Mouse (Mus musculus): ENCODE data around the gene Cstf1. TPM values are rescaled to one million over a fixed set of nuclear protein-coding genes. Genes with fewer than 3 reads are reported as not detected.

Gene Cstf1
- polyA plus RNA-seq, 1 experiment = 15.8 TPM

DNA sequence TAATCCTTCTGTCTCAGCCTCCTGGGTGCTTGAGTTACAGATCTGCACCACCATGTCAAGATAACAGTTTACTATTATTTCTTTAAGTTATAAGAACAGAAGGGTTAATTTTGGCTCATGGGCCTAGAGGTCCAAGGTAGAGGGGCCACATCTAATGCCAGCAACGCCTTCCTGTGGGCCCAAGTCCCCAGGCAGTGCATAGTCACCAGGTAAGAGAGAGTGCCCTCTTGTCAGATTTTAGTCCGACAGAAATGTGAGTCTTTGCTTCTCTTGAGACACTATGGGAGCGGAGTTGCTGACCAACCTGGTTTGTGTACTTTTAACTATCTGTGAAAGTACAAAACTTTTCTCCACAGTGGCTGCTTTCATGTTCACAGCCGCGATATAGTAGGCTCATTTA is 25.8 kb upstream of the Cstf1 start:
- Histone ChIP-seq H3K4me1 (ENCODE audit: control insufficient read depth, insufficient read depth, low read length) (peaks cover 2% of the 10 kb centered on the region), H3K4me3 (replicated peaks; ENCODE audit: control insufficient read depth, low read depth, low read length) (no peak overlapping the region), H3K27ac (ENCODE audit: control insufficient read depth, insufficient read depth, low read depth, low read length, poor library complexity) (no peak overlapping the region)
- no peak for TF ChIP-seq POLR2A (IDR thresholded peaks at IDR 0.05; ENCODE audit: borderline replicate concordance, control insufficient read depth, low read depth, low read length)
- TF ChIP-seq CTCF (IDR thresholded peaks at IDR 0.05; ENCODE audit: control insufficient read depth, insufficient read depth, low read length) = no peak
- WGBS = 28% methylated on average over 5 of the region's 5 CpGs

DNA sequence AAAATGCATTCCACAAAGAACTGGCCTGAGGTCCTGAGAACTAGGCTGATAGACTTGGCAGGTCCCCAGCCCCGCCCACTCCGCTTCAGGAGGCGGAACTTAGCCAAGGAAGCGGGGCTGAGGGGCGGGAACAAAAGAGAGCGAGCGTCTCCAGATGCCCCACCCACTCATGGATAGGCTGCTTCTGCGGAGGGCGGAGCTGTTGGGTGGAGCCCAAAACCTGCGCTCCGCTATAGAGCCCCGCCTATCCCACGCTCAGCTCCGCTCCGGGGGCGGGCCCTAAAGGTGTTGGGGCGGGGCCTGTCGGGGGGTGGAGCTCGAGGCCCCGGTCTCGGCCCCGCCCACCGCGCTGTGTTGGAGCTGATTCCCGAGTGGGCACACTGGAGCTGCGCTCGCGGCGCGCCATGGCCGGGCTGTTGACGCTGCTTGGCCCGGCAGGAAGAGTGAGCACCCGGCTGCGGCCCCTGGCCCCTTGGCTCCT is 25.2 kb upstream of the Cstf1 start, which contains the start of gene Fam210b:
TSS of gene Fam210b (plus strand) at position 308 of the 481 bp plus-strand sequence.
- peak within 1 kb of the TSS; percentile 83 for H3K4me3 ChIP-seq (replicated peaks; ENCODE audit: control insufficient read depth, low read depth, low read length)
- H3K4me1 ChIP-seq (ENCODE audit: control insufficient read depth, insufficient read depth, low read length) = peaks cover 3% of the 10 kb centered on the region
- WGBS = 2% methylated on average over 35 of the region's 35 CpGs
- H3K27ac ChIP-seq (ENCODE audit: control insufficient read depth, insufficient read depth, low read depth, low read length, poor library complexity) = peak within 1 kb of the TSS; percentile 87
- no peak for TF ChIP-seq CTCF (IDR thresholded peaks at IDR 0.05; ENCODE audit: control insufficient read depth, insufficient read depth, low read length)
- TF ChIP-seq POLR2A (IDR thresholded peaks at IDR 0.05; ENCODE audit: borderline replicate concordance, control insufficient read depth, low read depth, low read length) = peak; percentile 87

DNA sequence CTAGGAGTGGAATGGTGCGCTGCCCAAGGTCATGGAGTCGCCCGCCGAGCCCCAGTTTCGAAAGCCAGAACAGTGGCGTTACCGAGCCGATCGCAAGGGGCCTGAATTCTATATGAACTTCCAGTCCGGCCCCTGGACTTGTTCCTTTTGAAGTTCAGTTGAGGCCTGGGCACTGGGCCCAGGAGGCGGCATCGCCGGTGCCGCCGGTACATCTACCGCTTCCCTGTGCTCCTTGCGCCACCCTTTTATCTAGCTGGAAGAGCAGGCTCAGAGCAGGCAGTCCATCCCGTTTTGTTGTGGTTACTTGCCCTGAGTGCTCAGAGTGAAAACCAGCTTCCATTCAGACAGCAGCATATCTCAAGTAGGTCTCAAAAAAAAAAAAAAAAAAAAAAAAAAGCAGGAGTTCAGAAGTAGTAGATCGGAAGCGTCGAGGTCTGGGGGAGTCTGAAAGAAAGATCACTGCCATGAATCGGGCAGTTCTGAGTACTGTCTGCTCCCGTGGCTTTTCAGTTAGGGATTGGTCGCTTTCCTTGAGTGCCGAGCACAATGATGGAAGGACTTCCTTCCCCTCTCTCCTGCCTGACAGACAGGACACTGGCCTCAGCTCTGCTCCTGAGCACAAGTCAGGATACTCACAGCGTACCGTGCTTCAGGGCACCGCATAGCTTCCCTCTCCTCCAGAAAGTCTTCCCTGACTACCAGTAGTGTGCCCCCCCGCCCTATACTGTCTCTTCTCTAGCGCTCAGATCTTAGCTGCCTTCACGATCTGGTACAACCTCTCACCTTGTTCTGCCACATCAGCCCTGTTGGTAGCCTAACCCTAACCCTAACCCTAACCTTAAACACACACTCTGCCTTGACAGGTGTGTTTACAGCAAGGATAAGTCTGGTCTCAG is 24.2 kb upstream of the Cstf1 start:
- 15% methylated on average over 31 of the region's 31 CpGs for whole genome bisulfite sequencing

DNA sequence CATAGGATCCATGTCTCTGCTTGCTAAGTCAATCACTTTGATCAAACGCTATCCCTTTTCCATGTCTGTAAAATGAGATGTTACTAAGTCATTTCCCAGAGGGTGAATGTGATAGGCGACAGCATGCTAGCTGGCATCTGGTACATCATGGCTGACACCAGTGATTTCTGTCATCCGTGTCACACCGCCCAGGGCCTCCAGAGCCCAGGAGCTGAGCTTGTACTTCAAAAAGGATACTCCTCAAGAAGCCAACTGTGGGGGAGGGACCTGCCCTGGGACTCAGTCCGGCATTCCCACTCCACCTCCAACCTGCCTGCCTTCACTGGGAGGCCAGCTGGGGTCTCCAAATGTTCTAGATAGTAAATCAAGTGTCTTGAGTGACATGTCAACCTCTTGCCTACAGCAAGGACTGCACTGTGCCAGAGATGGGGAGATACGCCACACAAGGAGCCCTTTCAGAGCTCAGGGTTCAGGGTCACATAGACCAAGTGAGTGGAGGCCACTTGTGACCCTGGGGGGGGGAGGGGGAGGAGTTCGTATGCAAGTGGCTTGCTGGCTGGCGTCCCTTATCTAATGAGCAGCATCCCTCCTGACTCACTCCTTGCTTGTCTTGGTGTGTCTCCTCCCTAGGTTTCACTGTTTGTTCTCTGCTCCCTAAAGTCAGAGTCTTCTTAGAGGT is 23.4 kb upstream of the Cstf1 start:
- no peak for TF ChIP-seq POLR2A (IDR thresholded peaks at IDR 0.05; ENCODE audit: borderline replicate concordance, control insufficient read depth, low read depth, low read length)
- TF ChIP-seq CTCF (IDR thresholded peaks at IDR 0.05; ENCODE audit: control insufficient read depth, insufficient read depth, low read length) = no peak
- Histone ChIP-seq H3K4me3 (replicated peaks; ENCODE audit: control insufficient read depth, low read depth, low read length) (peak overlapping the region; percentile 83), H3K4me1 (ENCODE audit: control insufficient read depth, insufficient read depth, low read length) (peaks cover 3% of the 10 kb centered on the region), H3K27ac (ENCODE audit: control insufficient read depth, insufficient read depth, low read depth, low read length, poor library complexity) (peak overlapping the region; percentile 87)
- WGBS = 79% methylated on average over 8 of the region's 8 CpGs

More for the DNA sequence above, 24.2 kb upstream of the Cstf1 start:
- H3K4me3 ChIP-seq (replicated peaks; ENCODE audit: control insufficient read depth, low read depth, low read length) = peak overlapping the region; percentile 83
- H3K4me1 ChIP-seq (ENCODE audit: control insufficient read depth, insufficient read depth, low read length) = peaks cover 3% of the 10 kb centered on the region
- H3K27ac ChIP-seq (ENCODE audit: control insufficient read depth, insufficient read depth, low read depth, low read length, poor library complexity) = peak overlapping the region; percentile 87
- TF ChIP-seq POLR2A (IDR thresholded peaks at IDR 0.05; ENCODE audit: borderline replicate concordance, control insufficient read depth, low read depth, low read length) (no peak), CTCF (IDR thresholded peaks at IDR 0.05; ENCODE audit: control insufficient read depth, insufficient read depth, low read length) (no peak)

DNA sequence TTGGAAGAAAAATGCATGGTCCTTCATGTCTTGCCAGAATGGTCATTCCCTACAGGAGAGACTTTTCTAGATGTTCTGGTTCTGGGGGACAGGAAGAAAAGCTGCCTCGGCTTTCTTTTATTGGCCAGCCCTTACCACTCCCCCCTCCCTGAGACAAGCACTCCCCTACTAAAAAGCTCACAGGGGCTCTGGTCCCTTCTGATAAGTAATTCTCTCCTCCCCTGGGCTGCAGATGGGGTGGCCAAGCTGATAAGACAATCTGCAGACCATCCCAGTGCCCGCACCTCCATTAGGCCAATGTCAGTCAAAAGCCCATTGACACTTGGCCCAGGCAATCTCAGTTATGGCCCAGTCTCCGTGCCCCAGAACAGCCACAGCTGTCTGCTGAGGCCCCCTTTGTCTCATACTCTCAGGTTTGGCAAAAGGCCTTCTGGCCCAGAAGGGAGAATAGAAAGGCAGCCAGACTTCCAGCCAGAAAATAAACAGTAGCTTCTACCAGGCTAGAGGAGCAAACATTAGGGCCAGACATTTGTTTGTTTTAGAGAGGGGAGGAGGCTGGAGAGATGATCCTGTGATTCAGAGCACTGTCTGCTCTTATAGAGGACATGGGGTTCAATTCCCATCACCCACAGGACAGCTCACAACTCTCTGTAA is 22.1 kb upstream of the Cstf1 start:
- TF ChIP-seq POLR2A (IDR thresholded peaks at IDR 0.05; ENCODE audit: borderline replicate concordance, control insufficient read depth, low read depth, low read length) = no peak
- no peak for TF ChIP-seq CTCF (IDR thresholded peaks at IDR 0.05; ENCODE audit: control insufficient read depth, insufficient read depth, low read length)
- Histone ChIP-seq H3K4me3 (replicated peaks; ENCODE audit: control insufficient read depth, low read depth, low read length) (peak overlapping the region; percentile 56), H3K4me1 (ENCODE audit: control insufficient read depth, insufficient read depth, low read length) (peaks cover 3% of the 10 kb centered on the region), H3K27ac (ENCODE audit: control insufficient read depth, insufficient read depth, low read depth, low read length, poor library complexity) (peak overlapping the region; percentile 87)
- WGBS = 62% methylated on average over 3 of the region's 3 CpGs

DNA sequence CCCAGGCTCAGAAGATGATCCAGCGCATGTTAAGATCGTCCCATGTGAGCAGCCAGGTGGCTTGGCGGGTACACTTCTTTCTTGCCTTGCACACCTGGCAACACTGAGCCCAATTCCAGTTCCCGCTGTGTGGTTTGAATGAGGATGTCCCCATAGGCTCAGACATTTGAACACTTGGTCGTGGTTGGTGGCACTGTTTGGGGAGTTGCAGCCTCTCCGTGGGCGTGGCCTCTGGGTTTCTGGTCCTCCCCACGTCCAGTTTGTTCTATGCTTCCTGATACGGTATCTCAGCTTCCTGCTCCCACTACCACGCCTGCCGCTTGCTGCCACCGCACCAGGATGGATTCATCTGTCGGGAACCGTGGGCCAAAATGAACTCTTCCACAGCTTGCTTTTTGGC is 20.7 kb upstream of the Cstf1 start:
- H3K4me3 ChIP-seq (replicated peaks; ENCODE audit: control insufficient read depth, low read depth, low read length) = no peak overlapping the region
- no peak overlapping the region for H3K27ac ChIP-seq (ENCODE audit: control insufficient read depth, insufficient read depth, low read depth, low read length, poor library complexity)
- 84% methylated on average over 14 of the region's 14 CpGs for WGBS
- TF ChIP-seq POLR2A (IDR thresholded peaks at IDR 0.05; ENCODE audit: borderline replicate concordance, control insufficient read depth, low read depth, low read length) (no peak), CTCF (IDR thresholded peaks at IDR 0.05; ENCODE audit: control insufficient read depth, insufficient read depth, low read length) (no peak)
- H3K4me1 ChIP-seq (ENCODE audit: control insufficient read depth, insufficient read depth, low read length) = peaks cover 3% of the 10 kb centered on the region

DNA sequence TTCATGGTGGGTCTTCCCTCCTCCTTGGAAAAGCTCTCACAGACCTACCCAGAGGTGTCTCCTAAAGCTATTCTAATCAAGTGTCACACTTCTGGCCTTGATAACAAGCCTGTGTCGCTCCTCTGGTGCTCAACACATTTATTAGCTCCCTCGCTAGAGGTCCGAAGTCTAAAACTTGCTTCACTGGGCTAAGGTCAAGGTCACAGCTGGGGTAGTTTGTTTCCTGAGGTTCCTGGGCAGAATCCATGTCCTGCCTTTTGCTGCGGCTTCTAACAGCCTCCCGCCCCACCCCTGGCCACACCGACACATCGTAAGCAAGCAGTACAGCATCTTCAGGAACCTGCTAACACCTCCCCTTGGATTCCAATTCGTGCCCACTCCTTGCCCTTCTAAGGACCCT is 19.7 kb upstream of the Cstf1 start:
- Histone ChIP-seq H3K4me1 (ENCODE audit: control insufficient read depth, insufficient read depth, low read length) (peaks cover 3% of the 10 kb centered on the region), H3K4me3 (replicated peaks; ENCODE audit: control insufficient read depth, low read depth, low read length) (no peak overlapping the region), H3K27ac (ENCODE audit: control insufficient read depth, insufficient read depth, low read depth, low read length, poor library complexity) (no peak overlapping the region)
- 84% methylated on average over 8 of the region's 8 CpGs for WGBS
- no peak for TF ChIP-seq CTCF (IDR thresholded peaks at IDR 0.05; ENCODE audit: control insufficient read depth, insufficient read depth, low read length)
- TF ChIP-seq POLR2A (IDR thresholded peaks at IDR 0.05; ENCODE audit: borderline replicate concordance, control insufficient read depth, low read depth, low read length) = no peak

DNA sequence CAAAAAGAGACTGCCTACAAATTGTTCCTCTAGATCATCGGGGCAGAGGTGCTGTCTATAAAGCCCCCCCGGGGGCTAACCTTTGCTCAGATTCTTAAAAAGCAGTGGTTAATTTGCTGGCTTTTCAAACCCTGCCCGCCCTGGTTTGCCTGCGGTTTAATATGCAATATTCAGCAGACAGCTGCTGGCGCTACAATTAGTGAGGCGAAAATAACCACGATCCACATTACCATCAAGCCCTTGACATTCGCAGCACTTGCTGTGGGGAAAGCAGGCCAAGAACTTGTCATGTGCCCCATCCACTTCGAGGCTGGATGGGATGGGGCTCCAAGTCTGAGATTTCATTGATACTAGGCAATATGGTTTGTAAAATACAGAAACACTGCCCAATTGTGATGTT is 17.3 kb upstream of the Cstf1 start:
- peaks cover 3% of the 10 kb centered on the region for H3K4me1 ChIP-seq (ENCODE audit: control insufficient read depth, insufficient read depth, low read length)

More for the DNA sequence above, 17.3 kb upstream of the Cstf1 start:
- WGBS = 89% methylated on average over 9 of the region's 9 CpGs
- Histone ChIP-seq H3K27ac (ENCODE audit: control insufficient read depth, insufficient read depth, low read depth, low read length, poor library complexity) (no peak overlapping the region), H3K4me3 (replicated peaks; ENCODE audit: control insufficient read depth, low read depth, low read length) (no peak overlapping the region)
- TF ChIP-seq CTCF (IDR thresholded peaks at IDR 0.05; ENCODE audit: control insufficient read depth, insufficient read depth, low read length) = no peak
- no peak for TF ChIP-seq POLR2A (IDR thresholded peaks at IDR 0.05; ENCODE audit: borderline replicate concordance, control insufficient read depth, low read depth, low read length)

Measured in bone marrow, adult 2 months (tissue).